Mouse (Mus musculus): Measurements from ENCODE around the gene Camk2d. TPM values are rescaled to one million over a fixed set of nuclear protein-coding genes. Genes with fewer than 3 reads are reported as not detected.

The Camk2d gene
- total and polyA plus RNA-seq, 3 experiments = 0.55 TPM; not detected in 2

GRCm38 (mm10) chr3:126634171-126634570 lies 38.1 kb downstream of the Camk2d start:
- DNase-seq (ENCODE audit: low spot score) = no peak
- no peaks in the 10 kb centered on the region for H3K4me1 ChIP-seq (ENCODE audit: insufficient read depth, low read depth, low read length)
- H3K4me3 ChIP-seq (ENCODE audit: low read depth, low read length) = no peak overlapping the region
- TF ChIP-seq POLR2AphosphoS5 (IDR thresholded peaks at IDR 0.05; ENCODE audit: insufficient replicate concordance, low read depth, low read length) = no peak
- no peak for TF ChIP-seq TAL1 (conservative IDR thresholded peaks at IDR 0.05; ENCODE audit: low read depth, low read length)
- TF ChIP-seq CTCF (IDR thresholded peaks at IDR 0.05; ENCODE audit: low read depth, low read length) = no peak
- TF ChIP-seq GATA1 (IDR thresholded peaks at IDR 0.05; ENCODE audit: borderline replicate concordance, low read length) = no peak
- TF ChIP-seq GATA2 (IDR thresholded peaks at IDR 0.05; ENCODE audit: borderline replicate concordance, low read depth, low read length) = no peak
- no peaks in the 10 kb centered on the region for H3K36me3 ChIP-seq (replicated peaks)
- no peaks in the 10 kb centered on the region for H3K27me3 ChIP-seq (ENCODE audit: insufficient read depth, low read length)
- no peak for ATAC-seq (ENCODE audit: extremely low read depth, insufficient number of reproducible peaks, low FRiP score, poor library complexity, severe bottlenecking)
- H3K9me3 ChIP-seq (replicated peaks) = peaks cover 7% of the 10 kb centered on the region

- H3K4me3 ChIP-seq (ENCODE audit: low read depth, low read length) = no peak overlapping the region
- no peaks in the 10 kb centered on the region for H3K4me1 ChIP-seq (ENCODE audit: insufficient read depth, low read depth, low read length)
- no peak for ATAC-seq (ENCODE audit: extremely low read depth, insufficient number of reproducible peaks, low FRiP score, poor library complexity, severe bottlenecking)
Observed at GRCm38 (mm10) chr3:126638259-126638658, 42.2 kb downstream of the Camk2d start.

GRCm38 (mm10) chr3:126639098-126639513 lies 43.0 kb downstream of the Camk2d start:
- no peak for DNase-seq (ENCODE audit: low spot score)
- no peaks in the 10 kb centered on the region for H3K4me1 ChIP-seq (ENCODE audit: insufficient read depth, low read depth, low read length)

More at GRCm38 (mm10) chr3:126638259-126638658, 42.2 kb downstream of the Camk2d start:
- no peaks in the 10 kb centered on the region for H3K27me3 ChIP-seq (ENCODE audit: insufficient read depth, low read length)
- TF ChIP-seq GATA1 (IDR thresholded peaks at IDR 0.05; ENCODE audit: borderline replicate concordance, low read length) (no peak), TAL1 (conservative IDR thresholded peaks at IDR 0.05; ENCODE audit: low read depth, low read length) (no peak), CTCF (IDR thresholded peaks at IDR 0.05; ENCODE audit: low read depth, low read length) (no peak), GATA2 (IDR thresholded peaks at IDR 0.05; ENCODE audit: borderline replicate concordance, low read depth, low read length) (no peak), POLR2AphosphoS5 (IDR thresholded peaks at IDR 0.05; ENCODE audit: insufficient replicate concordance, low read depth, low read length) (no peak)
- no peaks in the 10 kb centered on the region for H3K36me3 ChIP-seq (replicated peaks)
- H3K9me3 ChIP-seq (replicated peaks) = peaks cover 8% of the 10 kb centered on the region
- no peak for DNase-seq (ENCODE audit: low spot score)

GRCm38 (mm10) chr3:126640443-126641251 lies 44.5 kb downstream of the Camk2d start:
- no peak overlapping the region for H3K4me3 ChIP-seq (ENCODE audit: low read depth, low read length)
- peaks cover 12% of the 10 kb centered on the region for H3K9me3 ChIP-seq (replicated peaks)
- DNase-seq (ENCODE audit: low spot score) (no peak), ATAC-seq (ENCODE audit: extremely low read depth, insufficient number of reproducible peaks, low FRiP score, poor library complexity, severe bottlenecking) (no peak)
- TF ChIP-seq TAL1 (conservative IDR thresholded peaks at IDR 0.05; ENCODE audit: low read depth, low read length) = no peak
- no peak for TF ChIP-seq GATA1 (IDR thresholded peaks at IDR 0.05; ENCODE audit: borderline replicate concordance, low read length)
- no peak for TF ChIP-seq CTCF (IDR thresholded peaks at IDR 0.05; ENCODE audit: low read depth, low read length)
- TF ChIP-seq POLR2AphosphoS5 (IDR thresholded peaks at IDR 0.05; ENCODE audit: insufficient replicate concordance, low read depth, low read length) = no peak
- TF ChIP-seq GATA2 (IDR thresholded peaks at IDR 0.05; ENCODE audit: borderline replicate concordance, low read depth, low read length) = no peak
- no peaks in the 10 kb centered on the region for H3K36me3 ChIP-seq (replicated peaks)
- no peaks in the 10 kb centered on the region for H3K27me3 ChIP-seq (ENCODE audit: insufficient read depth, low read length)
- H3K4me1 ChIP-seq (ENCODE audit: insufficient read depth, low read depth, low read length) = no peaks in the 10 kb centered on the region

More at GRCm38 (mm10) chr3:126639098-126639513, 43.0 kb downstream of the Camk2d start:
- H3K36me3 ChIP-seq (replicated peaks) = no peaks in the 10 kb centered on the region
- H3K9me3 ChIP-seq (replicated peaks) = peaks cover 12% of the 10 kb centered on the region
- ATAC-seq (ENCODE audit: extremely low read depth, insufficient number of reproducible peaks, low FRiP score, poor library complexity, severe bottlenecking) = no peak
- no peak overlapping the region for H3K4me3 ChIP-seq (ENCODE audit: low read depth, low read length)
- TF ChIP-seq GATA2 (IDR thresholded peaks at IDR 0.05; ENCODE audit: borderline replicate concordance, low read depth, low read length) (no peak), TAL1 (conservative IDR thresholded peaks at IDR 0.05; ENCODE audit: low read depth, low read length) (no peak), CTCF (IDR thresholded peaks at IDR 0.05; ENCODE audit: low read depth, low read length) (no peak), GATA1 (IDR thresholded peaks at IDR 0.05; ENCODE audit: borderline replicate concordance, low read length) (no peak), POLR2AphosphoS5 (IDR thresholded peaks at IDR 0.05; ENCODE audit: insufficient replicate concordance, low read depth, low read length) (no peak)
- no peaks in the 10 kb centered on the region for H3K27me3 ChIP-seq (ENCODE audit: insufficient read depth, low read length)

- no peaks in the 10 kb centered on the region for H3K36me3 ChIP-seq (replicated peaks)
- peaks cover 12% of the 10 kb centered on the region for H3K9me3 ChIP-seq (replicated peaks)
- no peak for DNase-seq (ENCODE audit: low spot score)
- ATAC-seq (ENCODE audit: extremely low read depth, insufficient number of reproducible peaks, low FRiP score, poor library complexity, severe bottlenecking) = no peak
- no peaks in the 10 kb centered on the region for H3K27me3 ChIP-seq (ENCODE audit: insufficient read depth, low read length)
- no peaks in the 10 kb centered on the region for H3K4me1 ChIP-seq (ENCODE audit: insufficient read depth, low read depth, low read length)
- H3K4me3 ChIP-seq (ENCODE audit: low read depth, low read length) = no peak overlapping the region
- TF ChIP-seq TAL1 (conservative IDR thresholded peaks at IDR 0.05; ENCODE audit: low read depth, low read length) (no peak), POLR2AphosphoS5 (IDR thresholded peaks at IDR 0.05; ENCODE audit: insufficient replicate concordance, low read depth, low read length) (no peak), GATA2 (IDR thresholded peaks at IDR 0.05; ENCODE audit: borderline replicate concordance, low read depth, low read length) (no peak), CTCF (IDR thresholded peaks at IDR 0.05; ENCODE audit: low read depth, low read length) (no peak), GATA1 (IDR thresholded peaks at IDR 0.05; ENCODE audit: borderline replicate concordance, low read length) (no peak)
Observed at GRCm38 (mm10) chr3:126641451-126641850, 45.3 kb downstream of the Camk2d start.

Data from G1E (cell line).